Mouse (Mus musculus) embryonic facial prominence, embryonic 15.5 days (tissue): Measurements from ENCODE around the gene Lhx3. TPM values are rescaled to one million over a fixed set of nuclear protein-coding genes. Genes with fewer than 3 reads are reported as not detected.

Source experiments
- ATAC-seq: fragments of 200-750 bp; cut with Nextera tagmentation; 2 replicates; pipeline ENCODE4 v1.8.0; 2017; ENCODE audit warnings: low read depth, moderate TSS enrichment; ENCODE audit not compliant: insufficient number of reproducible peaks, low FRiP score, low TSS enrichment
- H3K27ac ChIP-seq: fragments of 300-500 bp; sonication (generic); replicated peaks from 2 replicates; pipeline ENCODE4 v1.5.1; 2015; ENCODE audit warnings: mild to moderate bottlenecking, inconsistent platforms
- H3K27me3 ChIP-seq: fragments of 300-500 bp; sonication (generic); 2 replicates; pipeline ENCODE4 v1.6.1; 2015; ENCODE audit warnings: inconsistent platforms
- H3K36me3 ChIP-seq: fragments of 300-500 bp; sonication (generic); 2 replicates; pipeline ENCODE4 v1.6.1; 2015; ENCODE audit warnings: mild to moderate bottlenecking, inconsistent platforms
- H3K4me1 ChIP-seq: fragments of 300-500 bp; sonication (generic); 2 replicates; pipeline ENCODE4 v1.6.1; 2015; ENCODE audit warnings: inconsistent platforms
- H3K4me2 ChIP-seq: fragments of 300-500 bp; sonication (generic); replicated peaks from 2 replicates; pipeline ENCODE4 v1.6.1; 2015; ENCODE audit warnings: mild to moderate bottlenecking, inconsistent platforms
- H3K4me3 ChIP-seq: fragments of 300-500 bp; sonication (generic); replicated peaks from 2 replicates; pipeline ENCODE4 v1.5.1; 2015; ENCODE audit warnings: mild to moderate bottlenecking, inconsistent platforms
- H3K9ac ChIP-seq: fragments of 300-500 bp; sonication (generic); 2 replicates; pipeline ENCODE4 v1.6.1; 2015; ENCODE audit warnings: inconsistent platforms
- H3K9me3 ChIP-seq: fragments of 300-500 bp; sonication (generic); replicated peaks from 2 replicates; pipeline ENCODE4 v1.6.1; 2016; ENCODE audit warnings: inconsistent platforms
- WGBS: fragments of 180-500 bp; shearing (Covaris S2); methylation state at CpG from one replicate; pipeline ENCODE4 v1.1.7; 2015; 5-methylcytosine and 5-hydroxymethylcytosine counted together
- polyA plus RNA-seq: library from polyadenylated mRNA; unstranded; fragments of >200 nt; fragmentation: Nextera tagmentation; extraction: Ambion mirVana; gene quantifications from 2 replicates; pipeline ENCODE4 v1.2.1, GENCODE M21; 2015

The Lhx3 gene
- polyA plus RNA-seq, 1 experiment from 2014 or later: 1.3 TPM

DNA sequence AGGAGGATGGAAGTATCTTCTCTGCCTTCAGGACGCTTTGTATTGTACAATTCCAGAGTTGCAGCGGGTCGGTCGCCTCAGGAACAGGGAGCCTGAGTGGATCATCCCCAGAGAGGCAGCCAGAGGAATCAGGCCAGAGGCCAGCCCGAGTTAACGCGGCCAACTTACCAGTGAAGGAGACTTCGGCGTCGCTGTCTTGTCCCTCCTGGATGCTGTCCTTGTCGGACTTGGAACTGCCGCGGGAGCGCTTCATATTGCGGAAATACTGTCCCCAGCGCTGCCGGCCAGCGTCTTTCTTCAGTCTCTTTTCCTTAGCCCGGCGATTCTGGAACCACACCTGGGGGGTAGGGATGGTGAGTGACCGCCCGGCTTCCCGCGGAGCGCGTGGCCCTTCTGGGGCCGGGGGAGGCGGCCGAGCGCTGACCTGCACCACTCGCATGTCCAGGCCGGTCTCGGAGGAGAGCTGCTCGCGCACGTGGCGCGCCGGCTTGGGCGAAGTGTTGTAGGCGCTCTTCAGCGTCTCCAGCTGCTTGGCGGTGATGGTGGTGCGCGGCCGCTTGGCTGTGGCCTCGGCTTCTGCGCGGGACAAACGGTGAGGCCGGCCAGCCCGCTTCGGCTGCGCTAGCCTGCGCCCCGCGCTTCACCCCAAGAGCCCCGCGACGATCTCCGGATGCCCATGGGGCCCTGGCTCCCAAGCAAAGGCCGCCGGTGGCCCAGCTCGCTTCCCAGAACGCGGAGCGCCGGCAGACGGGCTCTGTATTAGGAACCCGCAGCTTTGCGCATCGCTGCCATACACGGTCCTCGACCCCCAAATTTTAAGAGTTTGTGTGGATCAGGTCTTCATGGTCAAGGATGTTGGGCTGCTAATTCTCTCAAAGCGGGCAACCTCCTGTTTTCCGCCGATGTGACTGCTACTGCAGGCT is 5.9 kb downstream of the Lhx3 start:
- Histone ChIP-seq H3K27ac (no peak overlapping the region), H3K27me3 (peaks cover 100% of the 10 kb centered on the region), H3K36me3 (no peaks in the 10 kb centered on the region), H3K9me3 (no peaks in the 10 kb centered on the region), H3K4me3 (no peak overlapping the region), H3K4me1 (peaks cover 17% of the 10 kb centered on the region), H3K9ac (no peak overlapping the region), H3K4me2 (0 out of 2 replicates have a peak overlapping the region, but pooled peaks have one; percentile 15)
- ATAC-seq: no peak
- WGBS: under 1% methylated on average over 76 of the region's 77 CpGs

DNA sequence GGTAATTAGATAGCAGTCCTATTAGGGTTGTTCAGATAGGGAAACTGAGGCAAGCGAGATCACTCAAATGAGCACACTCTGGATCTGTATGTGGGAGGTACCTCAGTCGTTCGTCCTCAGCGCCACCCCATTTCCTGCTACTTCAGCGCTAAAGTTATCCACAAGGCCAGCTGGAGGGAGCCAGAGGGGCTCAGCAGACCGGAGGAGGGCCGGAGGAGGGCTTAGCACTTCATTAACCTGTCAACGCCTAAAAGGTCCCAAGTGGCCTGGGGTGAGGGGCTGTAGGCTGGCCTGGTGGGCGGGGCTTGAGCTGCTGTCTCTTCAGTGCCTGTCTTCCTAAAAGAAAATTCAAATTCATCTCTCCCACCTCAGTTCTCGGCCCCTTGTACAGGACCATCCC is 9.6 kb downstream of the Lhx3 start:
- Histone ChIP-seq H3K4me2 (peak overlapping the region; percentile 4; the same call in 1 of the 2 replicates), H3K9me3 (no peaks in the 10 kb centered on the region), H3K27me3 (peaks cover 98% of the 10 kb centered on the region), H3K36me3 (no peaks in the 10 kb centered on the region), H3K27ac (no peak overlapping the region), H3K4me3 (0 out of 2 replicates have a peak overlapping the region, but pooled peaks have one; percentile 11), H3K4me1 (peaks cover 11% of the 10 kb centered on the region), H3K9ac (no peak overlapping the region)
- WGBS: under 1% methylated on average over 10 of the region's 10 CpGs
- ATAC-seq: no peak

DNA sequence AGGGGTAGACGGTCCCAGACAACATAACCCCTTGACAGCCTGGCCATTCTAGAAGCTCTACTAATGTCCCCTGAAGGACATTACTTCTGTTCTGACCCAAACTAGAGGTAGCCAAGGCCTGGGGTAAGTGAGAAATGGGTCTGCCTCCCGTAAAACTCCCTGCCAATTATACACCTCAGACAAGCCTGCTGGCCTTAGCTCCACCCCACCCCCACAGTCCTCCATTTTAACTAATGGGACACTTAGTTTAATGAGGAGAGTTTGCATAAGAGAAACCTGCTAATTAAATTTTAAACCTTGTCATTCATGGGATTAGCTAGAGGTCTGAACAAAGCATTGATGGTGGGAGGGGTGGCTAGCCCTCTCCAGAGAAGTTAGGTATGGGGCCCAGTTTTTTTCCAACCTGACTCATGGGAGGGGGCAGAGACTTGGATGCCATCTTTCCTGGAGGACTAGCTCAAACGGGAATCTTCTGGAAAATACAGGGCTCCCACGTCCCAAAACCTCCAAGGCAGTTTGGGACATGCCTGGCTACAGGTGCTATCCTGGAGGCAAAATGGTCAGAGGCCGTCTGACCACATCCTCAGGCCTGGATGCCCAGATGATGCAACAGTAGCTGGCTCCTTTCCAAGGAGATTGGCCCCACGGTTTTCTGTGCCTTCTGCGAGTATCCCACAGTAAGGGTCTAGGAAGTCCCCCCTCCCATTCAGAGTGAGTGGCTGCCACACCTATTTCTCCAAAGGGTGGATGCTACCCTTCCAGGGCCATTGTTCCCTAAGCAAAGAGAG is 13.3 kb downstream of the Lhx3 start:
- no peaks in the 10 kb centered on the region for H3K9me3 ChIP-seq
- no peak overlapping the region for H3K4me3 ChIP-seq
- 29% methylated on average over 7 of the region's 7 CpGs for WGBS
- no peak for ATAC-seq
- peaks cover 88% of the 10 kb centered on the region for H3K27me3 ChIP-seq
- no peaks in the 10 kb centered on the region for H3K36me3 ChIP-seq
- H3K4me1 ChIP-seq: peaks cover 5% of the 10 kb centered on the region; the same call in 1 of the 2 replicates
- no peak overlapping the region for H3K4me2 ChIP-seq
- H3K9ac ChIP-seq: no peak overlapping the region
- H3K27ac ChIP-seq: no peak overlapping the region

DNA sequence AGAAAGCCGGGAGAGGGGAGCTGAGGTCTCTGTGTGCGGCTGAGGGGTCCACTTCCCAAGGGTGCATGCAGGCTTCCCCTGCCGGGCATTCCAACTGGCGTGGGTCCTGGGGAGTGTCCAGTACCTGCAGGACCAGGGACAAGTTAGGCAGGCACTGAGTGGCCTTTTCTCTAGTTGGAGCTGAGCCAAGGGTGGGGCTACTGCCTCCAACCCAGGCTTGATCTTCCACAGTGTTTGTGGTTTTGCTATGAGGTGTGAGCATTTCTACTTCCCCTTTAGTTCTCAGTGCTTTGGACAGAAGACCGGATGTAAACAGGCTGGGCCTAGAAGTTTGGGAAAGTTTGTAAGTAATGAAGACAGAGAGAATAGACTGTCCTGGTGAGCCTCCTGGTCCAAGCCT is 19.6 kb downstream of the Lhx3 start:
- Histone ChIP-seq H3K4me2 (no peak overlapping the region), H3K36me3 (no peaks in the 10 kb centered on the region), H3K4me1 (peaks cover 3% of the 10 kb centered on the region; the same call in 1 of the 2 replicates), H3K27me3 (peaks cover 35% of the 10 kb centered on the region), H3K27ac (no peak overlapping the region), H3K9ac (no peak overlapping the region), H3K9me3 (no peaks in the 10 kb centered on the region), H3K4me3 (no peak overlapping the region)
- ATAC-seq: no peak; the same call in 1 of the 2 replicates
- 68% methylated on average over 5 of the region's 5 CpGs for WGBS

DNA sequence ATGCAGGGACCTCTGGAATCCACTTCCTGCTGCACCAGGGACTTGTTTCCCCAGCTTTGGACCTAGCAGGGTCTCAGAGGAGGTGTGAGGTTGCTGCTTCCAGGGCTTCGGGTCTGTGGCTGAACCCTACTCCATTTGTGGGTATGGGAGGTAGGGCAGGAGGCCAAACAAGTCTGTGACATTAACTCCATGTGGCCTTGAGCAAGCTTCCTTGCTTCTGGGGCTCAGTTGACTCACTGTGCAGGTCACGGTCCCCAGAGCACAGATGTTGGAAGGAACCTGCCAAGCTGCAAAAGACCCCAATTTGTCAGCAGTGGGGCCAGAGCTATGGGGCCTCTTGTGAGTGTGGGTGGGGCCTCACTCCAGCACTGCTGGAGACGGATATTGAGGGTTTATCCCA is 23.7 kb downstream of the Lhx3 start:
- Histone ChIP-seq H3K27ac (no peak overlapping the region), H3K27me3 (peaks cover 9% of the 10 kb centered on the region; the same call in 1 of the 2 replicates), H3K9ac (no peak overlapping the region), H3K9me3 (no peaks in the 10 kb centered on the region), H3K4me3 (no peak overlapping the region), H3K36me3 (no peaks in the 10 kb centered on the region), H3K4me1 (peaks cover 3% of the 10 kb centered on the region; the same call in 1 of the 2 replicates), H3K4me2 (no peak overlapping the region)
- ATAC-seq: no peak
- WGBS: 34% methylated on average over 3 of the region's 3 CpGs

DNA sequence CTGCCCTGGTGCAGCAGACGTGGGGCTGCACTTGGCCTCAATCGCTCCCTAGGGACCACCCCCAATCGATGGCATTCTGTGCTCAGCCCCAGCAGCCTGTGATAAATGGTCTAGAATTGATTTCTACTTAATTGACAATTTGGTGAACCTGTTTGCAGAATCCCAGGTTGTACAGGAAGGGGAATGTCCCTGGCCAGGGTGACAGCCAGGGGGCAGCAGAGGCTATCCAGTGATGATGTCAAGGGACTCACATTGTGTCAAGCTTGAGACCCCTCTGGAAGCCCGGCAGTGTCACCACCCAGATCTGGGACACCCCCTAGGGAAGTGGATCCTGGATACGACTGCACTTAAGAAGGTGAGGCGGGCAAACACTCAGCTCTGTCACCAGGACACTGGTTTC is 25.4 kb downstream of the Lhx3 start:
- H3K9me3 ChIP-seq: no peaks in the 10 kb centered on the region
- no peaks in the 10 kb centered on the region for H3K36me3 ChIP-seq
- H3K4me1 ChIP-seq: peaks cover 3% of the 10 kb centered on the region; the same call in 1 of the 2 replicates
- no peak overlapping the region for H3K9ac ChIP-seq
- no peak overlapping the region for H3K27ac ChIP-seq
- no peak overlapping the region for H3K4me2 ChIP-seq
- ATAC-seq: no peak
- no peak overlapping the region for H3K4me3 ChIP-seq
- WGBS: 10% methylated on average over 6 of the region's 6 CpGs
- H3K27me3 ChIP-seq: peaks cover 6% of the 10 kb centered on the region; the same call in 1 of the 2 replicates

DNA sequence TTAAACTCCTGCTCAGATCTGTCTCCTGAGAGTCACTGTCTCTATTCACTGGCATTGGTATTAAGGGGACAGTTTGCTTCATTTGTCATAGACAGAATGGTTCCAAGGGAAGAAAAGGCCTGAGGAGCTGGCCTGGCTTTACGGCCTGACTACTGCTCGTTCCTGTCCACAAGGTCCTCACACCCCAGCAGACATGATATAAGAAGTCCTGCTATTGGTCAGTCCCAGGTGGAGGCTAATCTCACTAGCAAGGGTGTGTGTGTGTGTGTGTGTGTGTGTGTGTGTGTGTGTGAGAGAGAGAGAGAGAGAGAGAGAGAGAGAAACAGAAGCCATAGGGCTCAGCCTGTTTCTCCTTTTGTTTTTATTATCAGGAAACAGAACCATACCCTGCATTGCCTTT is 30.9 kb downstream of the Lhx3 start:
- H3K9ac ChIP-seq: no peak overlapping the region
- no peak for ATAC-seq
- H3K27me3 ChIP-seq: 0 out of 2 replicates have a peak, but pooled peaks cover 2% of the 10 kb centered on the region
- H3K9me3 ChIP-seq: no peaks in the 10 kb centered on the region
- no peaks in the 10 kb centered on the region for H3K36me3 ChIP-seq
- no peaks in the 10 kb centered on the region for H3K4me1 ChIP-seq
- H3K4me3 ChIP-seq: no peak overlapping the region
- H3K4me2 ChIP-seq: no peak overlapping the region
- H3K27ac ChIP-seq: no peak overlapping the region
- WGBS: 58% methylated on average over 2 of the region's 2 CpGs

DNA sequence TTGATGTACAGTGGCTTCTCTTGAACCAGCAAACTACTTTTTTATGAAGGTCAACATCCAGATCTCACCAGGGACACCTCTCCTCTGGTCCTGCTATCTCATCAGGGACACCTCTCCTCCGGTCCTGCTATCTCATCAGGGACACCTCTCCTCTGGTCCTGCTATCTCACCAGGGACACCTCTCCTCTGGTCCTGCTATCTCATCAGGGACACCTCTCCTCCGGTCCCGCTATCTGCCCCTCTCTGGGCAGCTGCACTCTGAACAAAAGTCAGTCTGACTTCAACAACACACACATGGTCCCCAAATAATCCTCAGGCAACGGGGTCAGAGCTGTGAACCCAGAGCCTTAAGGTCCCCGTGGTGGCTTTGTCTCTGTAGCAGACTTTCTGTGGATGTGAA is 31.4 kb downstream of the Lhx3 start:
- no peak overlapping the region for H3K9ac ChIP-seq
- H3K4me2 ChIP-seq: no peak overlapping the region
- no peak overlapping the region for H3K4me3 ChIP-seq
- WGBS: 52% methylated on average over 5 of the region's 5 CpGs
- H3K27ac ChIP-seq: no peak overlapping the region
- H3K4me1 ChIP-seq: no peaks in the 10 kb centered on the region
- no peaks in the 10 kb centered on the region for H3K9me3 ChIP-seq
- H3K36me3 ChIP-seq: no peaks in the 10 kb centered on the region
- ATAC-seq: no peak
- H3K27me3 ChIP-seq: no peaks in the 10 kb centered on the region

DNA sequence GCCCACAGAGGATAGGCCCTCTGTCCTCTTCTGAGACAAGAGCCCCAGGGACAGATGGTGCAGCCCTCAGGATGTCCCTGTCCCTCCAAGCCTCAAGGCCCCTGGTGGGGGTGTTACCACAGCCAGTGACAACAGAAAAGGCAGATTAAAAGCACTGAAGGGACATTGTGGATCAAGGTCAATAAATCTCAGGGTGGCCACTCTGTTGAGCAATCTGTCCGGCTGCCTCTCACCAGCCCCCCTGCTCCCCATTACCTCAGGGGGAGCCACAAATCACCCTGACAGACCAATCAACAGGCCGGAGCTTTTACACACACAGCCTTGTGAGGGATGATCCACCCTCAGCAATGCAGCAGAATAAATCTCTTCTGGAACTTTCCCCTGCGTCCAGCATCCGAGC is 32.9 kb downstream of the Lhx3 start:
- H3K4me3 ChIP-seq: no peak overlapping the region
- no peaks in the 10 kb centered on the region for H3K9me3 ChIP-seq
- no peak overlapping the region for H3K27ac ChIP-seq
- H3K36me3 ChIP-seq: no peaks in the 10 kb centered on the region
- H3K27me3 ChIP-seq: no peaks in the 10 kb centered on the region
- ATAC-seq: no peak
- WGBS: 48% methylated on average over 4 of the region's 4 CpGs
- no peak overlapping the region for H3K9ac ChIP-seq
- H3K4me2 ChIP-seq: no peak overlapping the region
- no peaks in the 10 kb centered on the region for H3K4me1 ChIP-seq

DNA sequence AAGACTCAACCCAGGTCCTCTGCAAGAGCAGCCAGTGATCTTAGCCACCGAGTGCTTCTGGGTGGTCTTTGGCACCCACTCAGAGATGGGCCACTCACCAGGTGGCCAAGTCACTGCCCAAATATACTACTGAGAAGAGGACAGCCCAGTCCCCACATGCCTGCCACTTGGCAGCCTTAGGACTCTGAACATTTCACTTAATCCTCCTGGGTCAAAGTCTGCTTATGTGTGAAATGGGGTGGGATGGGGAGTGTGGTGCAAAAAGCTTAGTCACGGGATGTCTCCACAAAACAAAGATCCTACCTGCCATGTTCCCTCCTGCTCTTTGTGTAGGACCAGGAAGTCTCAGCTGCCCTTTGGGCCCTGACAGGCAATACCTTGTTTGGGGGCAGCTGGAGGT is 35.9 kb downstream of the Lhx3 start:
- H3K9me3 ChIP-seq: no peaks in the 10 kb centered on the region
- WGBS: 77% methylated on average over 2 of the region's 2 CpGs
- H3K4me2 ChIP-seq: no peak overlapping the region
- H3K27ac ChIP-seq: no peak overlapping the region
- H3K36me3 ChIP-seq: no peaks in the 10 kb centered on the region
- no peak overlapping the region for H3K4me3 ChIP-seq
- H3K27me3 ChIP-seq: 0 out of 2 replicates have a peak, but pooled peaks cover 3% of the 10 kb centered on the region
- no peak overlapping the region for H3K9ac ChIP-seq
- no peak for ATAC-seq
- no peaks in the 10 kb centered on the region for H3K4me1 ChIP-seq

DNA sequence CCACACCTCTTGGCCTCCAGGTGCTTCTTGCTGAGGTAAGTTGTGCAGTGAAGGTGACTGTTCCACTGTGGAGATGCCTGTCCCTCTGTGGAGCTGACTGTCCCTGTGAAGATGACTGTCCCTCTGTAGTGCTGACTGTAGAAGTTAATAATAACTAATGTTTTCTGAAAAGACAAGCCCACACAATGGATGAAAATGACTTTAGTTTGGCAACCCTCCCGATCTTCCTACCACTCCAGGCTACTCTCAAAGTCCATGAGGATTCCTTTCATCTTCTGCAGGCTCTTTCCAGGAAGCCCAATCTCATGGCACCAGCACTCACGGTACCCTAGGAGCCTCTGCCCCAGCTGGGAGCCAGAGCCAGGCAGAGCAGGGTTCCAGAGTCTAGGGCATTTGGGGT is 37.7 kb downstream of the Lhx3 start:
- no peak for ATAC-seq
- no peaks in the 10 kb centered on the region for H3K4me1 ChIP-seq
- H3K27me3 ChIP-seq: 0 out of 2 replicates have a peak, but pooled peaks cover 3% of the 10 kb centered on the region
- H3K9me3 ChIP-seq: no peaks in the 10 kb centered on the region
- H3K36me3 ChIP-seq: no peaks in the 10 kb centered on the region
- no peak overlapping the region for H3K9ac ChIP-seq
- no peak overlapping the region for H3K4me3 ChIP-seq
- WGBS: 36% methylated on average over 2 of the region's 2 CpGs
- H3K4me2 ChIP-seq: no peak overlapping the region
- no peak overlapping the region for H3K27ac ChIP-seq
